Mouse (Mus musculus) kidney, postnatal 36 days (tissue): ENCODE measurements at regions not wholly inside any gene's neighbourhood (a gene's known extent, or its start where the extent isn't known, plus 50 kb on each side); places are given as distances from the start of the nearest gene placed in this dataset.
A peak's percentile ranks its signal among the peaks of the same experiment; 100 is the strongest.

ENCODE experiments used
- DNase-seq, 2 experiments: peaks; one replicate each; pipeline ENCODE4 v3.0.0; 2021 to 2022; ENCODE audit warnings: mixed read lengths in 2 of 2

GRCm38 (mm10) chr3:143138952-143139351 lies 257.1 kb upstream of the Pkn2 start:
- DNase-seq: no peak

GRCm38 (mm10) chr3:143134528-143134927 lies 252.7 kb upstream of the Pkn2 start:
- no peak for DNase-seq

GRCm38 (mm10) chr3:143107733-143108291 lies 226.0 kb upstream of the Pkn2 start:
- no peak for DNase-seq

- no peak for DNase-seq
Measured at GRCm38 (mm10) chr3:143104734-143105133, 222.9 kb upstream of the Pkn2 start.

- DNase-seq: peak; percentile 5 to 39
Measured at GRCm38 (mm10) chr3:143103333-143103732, 221.5 kb upstream of the Pkn2 start.

GRCm38 (mm10) chr3:143100810-143101645 lies 219.2 kb upstream of the Pkn2 start:
- DNase-seq: peak in 1 of 2 experiments; percentile 14

GRCm38 (mm10) chr3:143100203-143100602 lies 218.4 kb upstream of the Pkn2 start:
- DNase-seq: no peak

- DNase-seq: no peak
Measured at GRCm38 (mm10) chr3:143092206-143092605, 210.4 kb upstream of the Pkn2 start.

- peak; percentile 27 to 37 for DNase-seq
Measured at GRCm38 (mm10) chr3:143090886-143091285, 209.1 kb upstream of the Pkn2 start.

- no peak for DNase-seq
Measured at GRCm38 (mm10) chr3:143090316-143090715, 208.5 kb upstream of the Pkn2 start.

- DNase-seq: no peak
Measured at GRCm38 (mm10) chr3:143087786-143088185, 206.0 kb upstream of the Pkn2 start.

- no peak for DNase-seq
Measured at GRCm38 (mm10) chr3:143078310-143078709, 196.5 kb upstream of the Pkn2 start.

- no peak for DNase-seq
Measured at GRCm38 (mm10) chr3:143071839-143072373, 190.1 kb upstream of the Pkn2 start.

- no peak for DNase-seq
Measured at GRCm38 (mm10) chr3:143054858-143055257, 173.1 kb upstream of the Pkn2 start.

- DNase-seq: no peak
Measured at GRCm38 (mm10) chr3:143053286-143053993, 171.6 kb upstream of the Pkn2 start.

GRCm38 (mm10) chr3:143040666-143041065 lies 158.9 kb upstream of the Pkn2 start:
- DNase-seq: no peak

GRCm38 (mm10) chr3:143036108-143036507 lies 154.3 kb upstream of the Pkn2 start:
- no peak for DNase-seq

- DNase-seq: no peak
Measured at GRCm38 (mm10) chr3:143034588-143034987, 152.8 kb upstream of the Pkn2 start.

- DNase-seq: peak; percentile 2 to 29
Measured at GRCm38 (mm10) chr3:143022486-143022885, 140.7 kb upstream of the Pkn2 start.

GRCm38 (mm10) chr3:143021159-143021871 lies 139.5 kb upstream of the Pkn2 start:
- no peak for DNase-seq

GRCm38 (mm10) chr3:143017480-143017879 lies 135.7 kb upstream of the Pkn2 start:
- no peak for DNase-seq

- no peak for DNase-seq
Measured at GRCm38 (mm10) chr3:143016758-143017157, 135.0 kb upstream of the Pkn2 start.

GRCm38 (mm10) chr3:143014421-143014820 lies 132.6 kb upstream of the Pkn2 start:
- no peak for DNase-seq
